Mouse (Mus musculus) testis, adult 2 months (tissue): ENCODE data around the gene Ppp1cc.

Experiments
- CTCF ChIP-seq: fragments of 200-500 bp; IDR thresholded peaks from 2 replicates; pipeline ENCODE4 v1.5.1; 2012; ENCODE audit warnings: low read depth, mild to moderate bottlenecking, inconsistent platforms, low read length, moderate library complexity; ENCODE audit not compliant: control insufficient read depth, insufficient read depth, insufficient replicate concordance
- POLR2A ChIP-seq: fragments of 200-500 bp; IDR thresholded peaks from 2 replicates; pipeline ENCODE4 v1.6.1; 2012; ENCODE audit warnings: low read depth, mild to moderate bottlenecking, inconsistent platforms, low read length, moderate library complexity; ENCODE audit not compliant: control insufficient read depth

- no peak for TF ChIP-seq CTCF
- TF ChIP-seq POLR2A = no peak
Observed at GRCm38 (mm10) chr5:122148107-122148506, 10.0 kb upstream of the Ppp1cc start.
